Mouse (Mus musculus): ENCODE measurements around the gene Ears2.

DNA sequence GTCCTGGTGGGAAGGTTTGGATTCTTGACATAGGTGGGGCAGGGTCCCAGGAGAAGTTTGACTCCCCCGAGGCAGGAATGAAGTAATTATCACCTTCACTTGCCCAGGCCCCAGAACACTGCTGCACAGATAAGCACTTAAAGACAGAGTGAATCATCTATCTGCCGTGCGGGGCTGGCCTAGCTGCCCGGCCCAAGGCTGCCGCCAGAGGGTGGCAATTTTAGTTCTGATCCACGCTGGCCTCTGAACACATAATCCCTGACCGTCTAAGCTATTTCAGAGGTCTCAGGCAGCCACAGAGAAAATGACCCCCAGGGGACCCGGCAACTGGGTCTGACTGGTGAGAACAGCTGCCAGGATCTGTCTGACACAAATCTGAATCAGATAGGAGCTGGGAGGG, 52.0 kb downstream of the Ears2 start:
- no peak for TF ChIP-seq TCF3 (IDR thresholded peaks at IDR 0.05; ENCODE audit: insufficient read length, low read depth)
- no peak for TF ChIP-seq POLR2AphosphoS2 (IDR thresholded peaks at IDR 0.05; ENCODE audit: insufficient read length, low read depth)
- TF ChIP-seq POLR2A (IDR thresholded peaks at IDR 0.05; ENCODE audit: insufficient read length, low read depth), result no peak
- TF ChIP-seq USF1 (IDR thresholded peaks at IDR 0.05; ENCODE audit: low read depth), result no peak
- TF ChIP-seq MYOD1 (IDR thresholded peaks at IDR 0.05; ENCODE audit: control insufficient read depth in 1 of 3, insufficient read length in 2 of 3, low read depth in 2 of 3), result peak in 2 of 3 experiments; percentile 78 to 80
- TF ChIP-seq REST (IDR thresholded peaks at IDR 0.05; ENCODE audit: insufficient read depth, insufficient read length), result no peak
- no peak for TF ChIP-seq E2F4 (IDR thresholded peaks at IDR 0.05; ENCODE audit: insufficient read depth)
- TF ChIP-seq SRF (IDR thresholded peaks at IDR 0.05; ENCODE audit: control insufficient read depth, insufficient read length, low read depth), result no peak
- no peak for TF ChIP-seq MAX (IDR thresholded peaks at IDR 0.05; ENCODE audit: low read depth)
- peak in 1 of 3 experiments; percentile 33 for TF ChIP-seq MYOG (IDR thresholded peaks at IDR 0.05; ENCODE audit: control insufficient read depth in 1 of 3, insufficient read depth in 1 of 3, insufficient read length in 2 of 3, low read depth in 2 of 3)
- TF ChIP-seq CEBPB (IDR thresholded peaks at IDR 0.05; ENCODE audit: insufficient read depth, poor library complexity, severe bottlenecking), result no peak
